Mouse (Mus musculus) large intestine, adult 2 months (tissue): ENCODE data around the gene Sorcs1. TPM values are rescaled to one million over a fixed set of nuclear protein-coding genes. Genes with fewer than 3 reads are reported as not detected.

ENCODE experiments used
- DNase-seq: peaks from one replicate; pipeline ENCODE4 v3.0.0-alpha.2; 2012; ENCODE audit warnings: low read depth, low spot score
- WGBS: fragments of 180-500 bp; shearing (Covaris S2); methylation state at CpG from one replicate; pipeline ENCODE4 v1.1.7; 2018; 5-methylcytosine and 5-hydroxymethylcytosine counted together
- polyA plus RNA-seq: library from polyadenylated mRNA; depleted of rRNA; stranded (reverse); fragments of >200 nt; gene quantifications from 2 replicates; pipeline ENCODE4 v1.2.3, GENCODE M21; 2012; rRNA removed

Gene Sorcs1
- polyA plus RNA-seq = 0.12 and 0.27 TPM in 2 replicates

DNA sequence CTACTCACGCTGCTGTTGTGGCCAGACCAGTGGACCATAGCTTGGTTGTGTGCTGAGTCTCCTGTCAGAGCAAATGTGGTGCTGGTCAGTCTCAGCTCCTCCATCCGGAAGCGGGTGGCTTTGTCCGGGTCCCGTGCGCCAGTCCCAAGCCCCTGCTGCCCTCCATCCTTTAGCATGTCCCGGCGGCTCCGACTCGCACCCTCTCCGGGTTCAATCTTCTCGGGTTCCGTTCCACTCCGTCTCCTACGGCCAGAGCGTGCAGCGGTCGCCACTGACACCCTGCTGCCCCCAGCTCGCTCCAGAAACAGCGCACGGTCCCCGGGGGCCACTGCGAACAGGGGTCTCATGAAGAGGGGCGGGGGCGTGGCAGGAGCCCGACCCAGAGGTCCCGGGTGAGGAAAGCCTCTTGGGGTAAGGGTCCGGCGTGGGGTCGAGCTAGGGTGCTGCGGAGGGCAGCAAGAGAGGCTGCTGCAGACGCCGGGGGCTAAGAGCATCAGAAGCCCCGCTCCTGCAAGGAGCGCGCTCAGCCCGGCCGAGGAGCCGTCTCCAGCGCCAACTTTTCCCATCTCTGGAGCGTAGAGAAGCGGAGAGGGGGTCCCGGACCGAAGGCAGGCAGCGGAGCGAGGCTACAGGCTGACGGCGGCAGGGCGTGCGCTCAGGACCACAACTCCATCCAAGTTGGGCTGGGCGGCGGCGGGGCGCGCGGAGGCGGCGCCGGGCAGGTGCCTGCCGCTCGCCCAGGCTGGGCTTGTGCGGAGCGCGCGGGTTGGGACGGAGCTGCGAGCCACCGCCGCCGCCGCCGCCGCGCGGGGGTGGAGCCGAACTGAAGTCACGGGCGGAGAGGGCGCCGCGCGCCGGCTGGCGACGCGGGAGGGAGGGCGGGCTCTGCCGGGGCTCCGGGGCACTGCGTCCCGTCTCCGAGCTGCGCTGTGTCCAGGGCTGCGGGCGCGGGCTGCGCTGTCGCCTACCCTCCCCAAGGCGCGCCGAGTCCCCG, at the start of gene Sorcs1:
Gene Sorcs1 (minus strand): TSS at position 744 of the 994 bp plus-strand sequence.
- DNase-seq = no peak
- 2% methylated on average over 99 of the region's 102 CpGs for WGBS

- no peak for DNase-seq
- 33% methylated on average over 2 of the region's 2 CpGs for WGBS
These were observed 4.8 kb upstream of the Sorcs1 start for GRCm38 (mm10) chr19:50683277-50683676.

DNA sequence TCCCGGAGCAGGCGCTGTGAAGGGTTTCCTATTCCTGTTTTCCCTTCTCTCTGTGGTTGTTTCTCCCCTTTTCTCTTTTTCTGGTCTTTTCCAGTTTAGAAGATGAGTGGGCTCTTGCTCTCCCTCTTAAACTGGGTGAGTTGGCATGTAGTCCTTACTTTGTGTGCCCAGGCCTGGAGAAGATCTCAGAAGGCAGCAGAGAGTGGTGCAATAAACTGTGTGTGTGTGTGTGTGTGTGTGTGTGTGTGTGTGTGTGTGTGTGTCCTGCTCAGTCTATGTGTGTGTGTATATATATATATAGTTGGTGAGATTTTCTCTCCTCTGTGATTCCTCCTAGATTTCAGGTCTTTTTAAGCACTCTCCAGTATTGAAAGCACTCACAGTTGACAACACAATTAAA, 500 bp upstream of the Sorcs1 start:
- no peak for DNase-seq
- 0% methylated on average over 2 of the region's 2 CpGs for WGBS

GRCm38 (mm10) chr19:50676578-50677524, 1.6 kb downstream of the Sorcs1 start:
- 45% methylated on average over 19 of the region's 19 CpGs for WGBS
- DNase-seq = no peak

DNA sequence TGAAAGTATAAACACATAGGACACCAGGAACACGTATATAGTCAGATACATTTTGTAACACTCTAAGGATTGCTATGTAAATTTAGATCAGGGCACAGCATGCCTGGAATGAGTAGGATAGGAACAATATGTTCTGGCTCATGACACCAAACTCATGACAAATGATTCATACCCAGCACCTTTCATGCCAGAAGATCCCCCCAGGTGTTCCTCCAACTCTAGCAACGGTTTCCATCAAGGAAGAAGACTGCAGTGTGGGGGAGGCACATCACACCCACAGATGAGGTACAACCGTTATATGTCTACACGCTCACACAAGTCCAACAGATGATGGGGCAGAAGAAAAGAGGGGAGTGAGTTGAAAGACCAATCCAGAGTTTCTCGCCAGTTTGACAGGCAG, 3.5 kb downstream of the Sorcs1 start:
- WGBS = 62% methylated on average over 5 of the region's 5 CpGs
- no peak for DNase-seq

- 73% methylated on average over 8 of the region's 8 CpGs for WGBS
- no peak for DNase-seq
These were observed 10.9 kb downstream of the Sorcs1 start for GRCm38 (mm10) chr19:50667516-50667915.

- DNase-seq = no peak
- WGBS = 55% methylated on average over 1 of the region's 1 CpGs
These were observed 14.1 kb downstream of the Sorcs1 start for GRCm38 (mm10) chr19:50664311-50664710.

DNA sequence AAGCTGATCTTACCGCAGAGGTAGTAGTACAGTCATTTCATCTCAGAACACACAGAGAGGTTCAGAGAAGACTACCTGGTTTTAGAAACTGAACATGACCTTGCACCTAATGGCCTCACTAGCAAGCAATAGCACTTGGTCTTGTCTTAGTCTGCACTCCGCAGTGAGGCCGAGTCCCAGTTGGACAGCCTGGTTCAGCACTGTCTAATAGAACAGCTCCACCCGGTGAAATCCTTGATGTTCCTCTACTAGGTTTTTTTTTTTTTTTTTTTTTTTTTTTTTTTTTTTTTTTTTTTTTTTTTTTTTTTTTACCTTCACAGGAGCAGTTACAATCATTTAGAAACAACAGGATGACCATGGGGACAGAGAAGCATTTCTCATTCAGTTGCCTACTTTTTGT, 19.3 kb downstream of the Sorcs1 start:
- WGBS = 63% methylated on average over 4 of the region's 4 CpGs

DNA sequence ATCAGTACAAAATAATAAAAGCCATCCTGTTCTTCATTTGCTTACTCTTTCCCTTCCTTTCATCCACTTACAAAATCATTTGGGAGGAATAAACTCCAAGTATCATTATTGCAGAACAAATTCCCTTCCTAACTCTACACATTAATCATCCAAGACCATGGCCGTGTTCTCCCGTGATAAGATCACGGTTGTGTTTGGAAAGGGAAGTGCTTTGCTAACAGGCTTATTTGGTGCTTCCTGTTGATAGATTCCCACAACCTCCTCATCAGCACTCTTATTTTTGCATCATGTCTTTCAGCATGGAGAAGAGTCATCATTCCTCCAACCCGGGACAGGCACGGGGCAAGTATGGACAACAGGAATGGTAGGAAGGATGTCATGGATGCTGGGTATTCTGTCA, 25.7 kb downstream of the Sorcs1 start:
- 70% methylated on average over 5 of the region's 5 CpGs for WGBS
- no peak for DNase-seq

More for the DNA sequence above, 19.3 kb downstream of the Sorcs1 start:
- no peak for DNase-seq

DNA sequence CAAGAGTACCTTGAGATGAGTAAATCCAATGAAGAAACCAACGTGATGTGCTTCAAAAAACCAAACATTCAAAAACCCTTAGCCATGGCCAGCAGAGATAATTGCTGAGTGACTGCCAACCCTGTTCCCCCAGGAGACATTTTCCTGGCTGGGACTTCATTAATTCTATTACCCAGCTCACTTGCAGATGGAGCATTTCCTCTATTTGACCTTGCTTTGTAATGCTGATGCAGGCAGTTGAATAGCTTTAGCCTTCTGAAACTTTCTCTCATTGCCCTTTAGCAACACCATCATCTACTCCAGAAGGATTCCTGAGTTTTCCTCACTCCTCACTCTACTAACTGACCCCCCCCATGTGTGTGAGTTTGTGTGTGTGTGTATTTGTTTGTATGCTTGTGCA, 34.6 kb downstream of the Sorcs1 start:
- 41% methylated on average over 1 of the region's 1 CpGs for WGBS

GRCm38 (mm10) chr19:50642121-50642520, 36.3 kb downstream of the Sorcs1 start:
- no peak for DNase-seq
- WGBS = 90% methylated on average over 1 of the region's 1 CpGs

More for the DNA sequence above, 34.6 kb downstream of the Sorcs1 start:
- DNase-seq = no peak

GRCm38 (mm10) chr19:50640251-50641032, 38.0 kb downstream of the Sorcs1 start:
- DNase-seq = no peak
- 77% methylated on average over 8 of the region's 8 CpGs for WGBS

- no peak for DNase-seq
- WGBS = 80% methylated on average over 6 of the region's 6 CpGs
These were observed 40.3 kb downstream of the Sorcs1 start for GRCm38 (mm10) chr19:50638176-50638575.

GRCm38 (mm10) chr19:50614013-50614412, 64.4 kb downstream of the Sorcs1 start:
- 32% methylated on average over 9 of the region's 9 CpGs for WGBS
- DNase-seq = no peak

GRCm38 (mm10) chr19:50611619-50612018, 66.8 kb downstream of the Sorcs1 start:
- 6% methylated on average over 3 of the region's 3 CpGs for WGBS
- no peak for DNase-seq

GRCm38 (mm10) chr19:50603882-50604281, 74.6 kb downstream of the Sorcs1 start:
- 34% methylated on average over 4 of the region's 4 CpGs for WGBS
- no peak for DNase-seq

DNA sequence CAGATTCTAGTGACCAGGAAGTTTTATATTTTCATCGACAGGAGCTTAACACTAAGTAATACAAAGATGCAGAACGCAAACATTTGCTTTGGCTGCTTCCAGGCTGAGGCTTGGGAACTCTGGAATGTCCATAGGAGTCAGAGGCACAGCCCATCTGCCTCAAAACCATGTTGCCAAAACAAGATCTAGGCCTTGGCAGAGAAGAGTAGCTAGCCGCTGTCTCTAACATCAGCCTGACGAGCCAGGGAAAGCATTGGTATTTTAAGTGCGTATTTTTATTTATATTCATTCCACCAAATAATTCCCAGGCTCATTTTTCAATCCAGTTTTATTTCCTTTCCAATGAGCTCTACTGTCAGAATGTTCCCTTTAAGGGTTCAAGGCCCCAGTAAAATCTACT, 75.1 kb downstream of the Sorcs1 start:
- DNase-seq = no peak
- WGBS = 64% methylated on average over 5 of the region's 5 CpGs

GRCm38 (mm10) chr19:50597300-50597699, 81.1 kb downstream of the Sorcs1 start:
- WGBS = 68% methylated on average over 4 of the region's 4 CpGs
- no peak for DNase-seq

GRCm38 (mm10) chr19:50586182-50586581, 92.3 kb downstream of the Sorcs1 start:
- 89% methylated on average over 5 of the region's 5 CpGs for WGBS

More at GRCm38 (mm10) chr19:50586182-50586581, 92.3 kb downstream of the Sorcs1 start:
- DNase-seq = no peak
